Mouse (Mus musculus) liver, embryonic 14.5 days (tissue): ENCODE measurements at regions not wholly inside any gene's neighbourhood (a gene's known extent, or its start where the extent isn't known, plus 50 kb on each side); places are given as distances from the start of the nearest gene placed in this dataset.

Source experiments
- CTCF ChIP-seq: IDR thresholded peaks from 2 replicates; pipeline ENCODE4 v1.5.1; 2016; ENCODE audit warnings: antibody characterized with exemption, low read depth, control low read depth
- EP300 ChIP-seq: IDR thresholded peaks from 2 replicates; pipeline ENCODE4 v1.6.1; 2016; ENCODE audit warnings: antibody characterized with exemption, low read depth

DNA sequence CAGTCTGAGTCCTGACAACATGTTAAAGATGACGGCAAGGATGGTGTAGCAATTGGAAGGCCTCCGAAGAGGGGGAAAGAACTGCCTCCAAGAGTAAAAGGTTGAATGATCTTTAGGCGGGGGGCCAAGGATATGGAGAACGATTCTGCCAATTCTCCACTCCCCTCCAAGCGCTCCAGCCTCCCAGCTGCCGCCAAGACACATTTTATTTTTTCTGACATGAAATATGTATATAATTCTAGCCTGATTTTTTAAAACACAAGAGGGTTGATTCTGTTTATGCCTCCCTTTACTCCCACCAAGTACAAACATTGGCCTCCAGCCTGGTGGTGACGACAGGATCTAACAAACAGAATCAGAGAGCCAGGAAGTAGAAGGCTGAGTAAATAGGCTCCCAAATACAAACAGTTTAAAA is 345.8 kb downstream of the Osr1 start:
- TF ChIP-seq CTCF: no peak
- no peak for TF ChIP-seq EP300
